Mouse (Mus musculus): ENCODE data around the gene Gp9.

DNA sequence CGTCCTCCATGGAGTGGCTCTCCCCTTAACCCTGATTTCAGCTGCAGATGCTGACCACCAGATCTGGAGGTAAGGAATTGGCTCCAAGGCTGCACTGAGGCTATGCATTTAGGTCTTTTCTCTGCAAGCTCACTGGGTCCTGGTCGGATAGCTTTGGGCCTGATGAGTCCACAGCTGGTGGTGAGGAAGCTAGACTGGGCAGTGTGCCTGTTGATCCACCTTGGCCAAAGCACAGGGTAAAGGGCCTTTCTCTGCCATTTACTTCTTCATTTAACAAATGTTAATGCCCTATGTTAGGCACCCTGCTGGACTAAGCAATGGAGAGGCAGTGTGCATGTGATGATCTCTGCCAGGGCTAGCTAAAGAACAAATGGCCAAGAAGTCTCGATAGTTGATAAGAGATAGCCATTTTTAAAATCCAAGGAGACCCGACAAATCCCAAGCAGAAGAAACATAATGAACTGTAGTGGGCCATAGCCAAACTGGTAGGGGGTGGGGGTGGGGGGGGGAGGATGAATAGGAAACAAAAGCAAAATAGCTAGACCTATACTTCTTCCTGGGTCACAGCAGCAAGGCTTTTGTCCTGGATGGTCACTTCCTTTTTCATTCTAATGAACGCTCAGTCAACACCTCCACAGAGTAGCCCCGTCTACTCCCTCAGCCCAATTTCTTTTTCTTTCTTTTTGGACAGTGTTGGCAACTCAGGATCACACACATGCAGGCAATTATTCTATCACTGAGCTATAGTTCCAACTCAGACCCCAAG, 17.7 kb downstream of the Gp9 start:
- TF ChIP-seq CTCF (conservative IDR thresholded peaks at IDR 0.05; ENCODE audit: insufficient read depth, insufficient read length, low read depth, low read length) (no peak), POLR2A (IDR thresholded peaks at IDR 0.05; ENCODE audit: low read depth, low read length) (no peak)

All from kidney, adult 2 months (tissue).